Mouse (Mus musculus): ENCODE results near the gene Ak8.

Gene Ak8

GRCm38 (mm10) chr2:28730676-28731075 is 30.7 kb downstream of the Ak8 start:
- DNase-seq (ENCODE audit: low spot score in 2 of 2), result no peak

DNA sequence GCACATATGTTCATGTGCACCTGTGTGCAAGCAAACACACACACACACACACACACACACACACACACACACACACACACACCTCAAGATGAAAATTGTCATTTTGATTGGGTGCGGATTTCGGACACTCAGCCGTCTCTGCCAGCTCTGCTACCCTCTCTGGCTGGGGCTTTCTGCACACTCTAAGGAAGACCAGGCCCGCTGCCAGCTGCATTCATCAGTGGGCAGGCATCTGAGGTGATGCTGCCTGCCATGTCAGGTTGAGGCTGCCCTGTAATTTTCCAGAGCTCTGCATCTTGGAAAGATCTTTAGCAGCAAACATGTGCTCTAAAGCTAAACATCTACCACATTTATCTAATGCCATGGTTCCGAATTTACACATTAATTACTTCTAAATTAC is 37.1 kb downstream of the Ak8 start:
- no peak for DNase-seq (ENCODE audit: low spot score in 2 of 2)

- DNase-seq (ENCODE audit: low spot score in 2 of 2), result no peak
These were observed 40.2 kb downstream of the Ak8 start for GRCm38 (mm10) chr2:28740159-28740558.

- DNase-seq (ENCODE audit: low spot score in 2 of 2), result no peak
These were observed 42.7 kb downstream of the Ak8 start for GRCm38 (mm10) chr2:28742701-28743100.

DNA sequence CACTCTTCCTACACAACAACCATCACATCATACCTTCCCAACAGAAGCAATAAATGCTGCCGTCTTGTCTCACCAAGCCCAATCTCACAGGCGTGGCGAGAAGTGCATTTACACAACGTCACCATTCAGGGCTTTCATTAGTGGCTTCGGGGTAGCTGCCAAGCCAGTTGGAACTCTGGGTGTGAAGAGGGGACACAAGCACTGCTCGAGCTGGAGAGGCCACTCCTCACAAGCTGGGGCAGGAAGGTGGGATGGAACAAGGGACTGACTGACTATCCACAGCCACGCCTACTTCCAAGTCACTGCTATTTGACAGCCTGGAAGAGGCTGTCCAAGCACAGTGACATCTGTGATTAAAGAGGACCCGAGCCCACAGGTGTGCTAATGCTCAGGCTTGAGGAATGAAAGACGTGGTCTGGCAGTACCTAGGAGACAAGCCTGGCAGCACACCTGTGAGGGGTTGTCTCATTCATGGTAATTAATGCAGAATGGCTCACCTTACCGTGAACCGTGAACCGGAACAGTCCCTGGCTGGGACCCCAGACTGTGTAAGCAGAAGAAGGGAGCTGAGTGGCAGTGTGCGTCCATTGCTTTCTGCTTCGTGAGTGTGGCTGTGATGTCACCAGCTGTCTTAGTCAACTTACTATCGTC is 46.8 kb downstream of the Ak8 start:
- no peak for DNase-seq (ENCODE audit: low spot score in 2 of 2)

DNA sequence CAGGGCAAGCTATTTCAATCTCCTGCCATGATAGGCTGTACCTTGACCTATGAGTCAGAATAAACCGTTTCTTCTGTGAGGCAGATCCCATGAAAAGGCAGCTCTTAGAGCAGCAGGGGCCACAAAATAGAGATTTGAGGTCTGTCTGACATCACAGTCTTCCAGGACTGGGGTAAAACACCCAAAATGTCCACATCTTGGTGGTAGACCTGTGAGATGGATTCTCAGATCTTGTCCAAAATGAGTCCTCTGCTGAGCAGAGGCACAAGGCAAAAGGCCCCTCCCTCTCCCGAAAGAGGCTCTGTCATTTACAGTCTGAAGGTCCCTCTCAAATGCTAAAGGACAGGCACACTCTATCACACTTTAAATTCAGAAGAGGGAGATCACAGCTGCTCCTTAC is 47.7 kb downstream of the Ak8 start:
- DNase-seq (ENCODE audit: low spot score in 2 of 2), result no peak

DNA sequence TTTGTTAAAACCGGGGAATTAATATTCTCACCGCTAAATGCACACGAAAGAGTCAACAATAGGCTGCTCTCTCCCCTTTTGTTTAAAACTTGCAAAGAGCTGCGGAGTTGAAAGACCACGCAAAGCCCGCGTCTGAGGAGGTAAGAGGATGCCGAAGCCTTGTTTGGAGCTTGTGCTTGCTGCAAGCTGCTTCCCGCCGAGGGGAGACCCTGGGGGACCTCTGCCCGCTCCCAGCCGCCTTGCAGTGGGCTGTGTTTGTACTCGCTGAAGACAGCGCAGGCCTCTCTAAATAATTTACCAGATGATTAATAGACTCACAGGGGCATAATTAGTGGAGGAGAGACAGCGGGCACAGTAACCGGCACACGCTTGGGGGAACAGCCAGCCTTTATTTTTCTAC is 51.2 kb downstream of the Ak8 start:
- DNase-seq (ENCODE audit: low spot score in 2 of 2), result no peak

GRCm38 (mm10) chr2:28751658-28752057 is 51.7 kb downstream of the Ak8 start:
- DNase-seq (ENCODE audit: low spot score in 2 of 2), result no peak

DNA sequence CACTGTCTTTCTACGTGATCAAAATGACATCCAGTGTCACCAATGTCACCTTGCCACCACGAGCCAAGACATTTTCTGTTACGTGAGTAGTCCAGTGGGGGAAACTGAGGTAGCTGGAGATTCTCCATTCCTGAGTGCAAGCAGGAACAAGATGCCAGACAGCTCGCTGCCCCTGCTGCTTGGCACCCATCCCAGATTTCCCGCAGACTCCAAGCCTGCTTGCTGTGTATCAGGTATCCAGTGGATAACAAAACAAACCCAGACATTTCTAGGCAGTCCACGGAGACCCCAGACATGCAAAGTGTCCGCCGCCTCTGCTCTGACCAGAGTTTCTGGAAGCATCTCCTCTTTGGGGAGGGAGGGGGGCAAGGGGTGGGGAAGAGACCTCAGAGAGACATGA is 52.4 kb downstream of the Ak8 start:
- DNase-seq (ENCODE audit: low spot score in 2 of 2), result no peak

DNA sequence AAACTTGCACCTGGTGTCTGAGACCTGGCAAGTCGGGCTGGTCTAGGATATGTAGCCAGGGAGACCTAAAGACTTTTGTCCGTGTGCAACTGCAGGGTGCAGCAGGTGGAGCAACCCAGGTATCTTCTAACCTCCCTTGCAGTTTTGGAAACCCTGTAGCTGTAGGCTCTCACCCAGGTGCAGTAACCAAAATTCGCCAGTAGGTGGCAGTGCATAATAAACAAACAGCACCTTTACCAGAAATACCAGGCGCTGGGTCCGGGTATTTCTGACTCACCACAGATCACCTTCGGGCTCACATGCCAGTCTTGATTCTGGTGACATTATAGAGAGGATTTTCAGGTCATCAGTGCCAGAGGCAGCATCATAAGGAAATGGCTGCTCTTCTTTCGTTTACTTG is 55.5 kb downstream of the Ak8 start:
- DNase-seq (ENCODE audit: low spot score in 2 of 2), result peak; percentile 60

GRCm38 (mm10) chr2:28756201-28756600 is 56.2 kb downstream of the Ak8 start:
- DNase-seq (ENCODE audit: low spot score in 2 of 2), result no peak

DNA sequence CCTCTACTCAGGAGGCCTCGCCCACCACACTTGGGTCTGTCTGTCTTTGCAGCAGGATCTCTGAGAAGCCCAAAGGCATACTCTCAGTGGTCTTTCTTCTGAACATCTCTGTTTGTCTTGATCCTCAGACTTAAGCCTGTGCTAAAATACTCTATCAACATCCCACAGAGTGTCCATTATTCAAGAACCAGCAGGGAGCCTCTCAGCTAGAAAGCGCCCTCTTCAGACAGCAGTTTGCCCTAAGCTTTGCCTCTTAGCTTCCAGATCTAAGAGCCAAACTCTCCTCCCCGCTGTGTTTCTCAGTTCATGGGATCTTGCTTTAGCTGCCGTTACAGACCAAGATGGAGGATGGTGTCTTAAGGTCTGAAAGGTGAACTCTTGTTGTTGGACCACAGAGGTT is 59.5 kb downstream of the Ak8 start:
- DNase-seq (ENCODE audit: low spot score in 2 of 2), result no peak

DNA sequence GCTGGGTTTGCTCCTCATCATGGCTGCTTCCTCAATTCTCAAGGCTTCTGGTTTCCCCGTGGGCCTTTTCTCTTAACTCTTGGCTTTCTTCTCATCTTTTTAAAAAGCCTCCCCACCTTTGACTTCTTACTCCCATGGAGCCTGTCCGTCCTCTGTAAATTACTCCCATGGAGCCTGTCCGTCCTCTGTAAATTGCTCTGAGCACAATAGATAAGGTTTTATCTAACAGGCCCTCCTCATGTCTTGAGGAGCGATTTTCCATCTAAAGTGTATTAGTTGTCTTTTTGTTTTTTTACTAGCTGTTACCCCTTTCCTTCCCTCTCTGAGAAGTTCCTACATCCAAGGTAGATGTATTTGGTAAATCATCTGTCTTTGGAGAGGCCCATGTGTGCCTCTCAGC is 66.6 kb downstream of the Ak8 start:
- no peak for DNase-seq (ENCODE audit: low spot score in 2 of 2)

DNA sequence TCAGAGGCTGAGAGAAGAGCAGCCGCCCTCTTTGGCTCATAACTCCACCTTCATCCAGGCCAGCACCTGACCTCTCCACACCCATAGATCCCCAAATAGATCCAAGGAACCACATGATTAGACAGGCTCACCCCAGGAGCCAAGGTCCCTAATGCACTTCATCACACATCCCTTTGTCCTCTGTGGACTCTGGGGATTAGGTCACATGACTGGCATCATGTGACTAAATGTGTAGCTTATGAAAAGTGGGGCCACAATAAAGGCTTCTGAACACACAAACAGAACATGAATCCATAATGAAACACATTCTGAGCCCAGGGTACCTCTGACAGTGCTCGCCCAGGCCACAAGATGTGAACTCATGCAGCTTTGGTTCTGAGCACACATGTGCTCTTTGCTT is 67.1 kb downstream of the Ak8 start:
- no peak for DNase-seq (ENCODE audit: low spot score in 2 of 2)

GRCm38 (mm10) chr2:28770697-28771096 is 70.7 kb downstream of the Ak8 start:
- no peak for DNase-seq (ENCODE audit: low spot score in 2 of 2)

DNA sequence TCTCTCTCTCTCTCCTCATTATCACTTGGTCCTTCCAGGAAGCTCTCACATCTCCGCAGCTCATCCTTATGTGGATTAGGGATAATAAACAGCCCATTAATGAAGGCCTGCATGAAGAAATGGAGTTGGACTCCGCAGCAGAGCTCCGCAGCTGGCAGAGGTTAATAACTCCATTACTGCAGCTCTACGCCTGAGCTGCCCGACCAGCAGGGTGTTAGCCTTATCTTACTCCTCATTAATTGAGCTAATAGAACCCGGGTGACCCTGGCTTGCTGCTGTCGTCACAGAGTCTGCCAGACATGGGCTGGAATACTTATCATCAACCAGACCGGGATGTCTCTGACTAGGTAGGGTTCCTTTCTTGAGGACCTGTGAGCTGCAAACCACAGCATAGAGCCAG is 74.1 kb downstream of the Ak8 start:
- DNase-seq (ENCODE audit: low spot score in 2 of 2), result no peak

GRCm38 (mm10) chr2:28776728-28777127 is 76.8 kb downstream of the Ak8 start:
- no peak for DNase-seq (ENCODE audit: low spot score in 2 of 2)

DNA sequence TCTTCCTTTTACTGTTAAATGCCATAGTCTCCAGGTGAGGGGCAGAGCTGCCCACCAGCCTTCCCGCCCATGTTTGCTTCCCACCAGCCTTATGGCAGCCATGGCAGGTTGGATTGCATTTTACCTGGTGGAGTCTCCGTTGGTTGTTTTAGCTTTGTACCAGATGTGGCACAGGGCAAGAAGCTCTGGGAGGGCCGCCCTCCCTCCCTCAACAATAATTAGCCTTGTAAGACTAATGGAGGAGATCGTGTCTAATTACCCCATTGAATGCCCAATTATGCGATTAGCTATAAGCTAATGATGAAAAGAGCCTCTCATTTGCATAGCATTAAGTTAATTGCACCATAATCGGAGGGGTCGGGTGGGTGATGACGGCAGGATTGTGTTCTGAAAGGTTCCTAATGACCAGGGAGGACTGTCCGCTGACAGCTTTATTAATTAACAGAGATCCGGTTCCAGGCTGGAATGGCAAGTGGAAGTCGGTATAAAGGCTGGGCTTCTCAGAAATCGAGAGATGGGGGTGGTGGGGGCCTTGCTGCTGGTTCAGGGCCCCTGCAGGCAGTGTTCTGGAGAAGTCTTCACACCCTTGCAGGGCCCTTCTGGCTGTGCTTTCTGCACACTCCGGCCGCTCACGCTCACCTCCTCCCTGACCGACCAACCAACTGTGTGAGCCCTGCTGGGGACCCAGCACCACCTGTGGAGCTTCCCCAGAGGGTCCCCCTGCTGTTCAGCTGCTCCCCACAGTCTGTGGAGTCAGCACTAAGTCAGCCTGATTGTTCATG is 80.2 kb downstream of the Ak8 start:
- no peak for DNase-seq (ENCODE audit: low spot score in 2 of 2)

- no peak for DNase-seq (ENCODE audit: low spot score in 2 of 2)
These were observed 81.3 kb downstream of the Ak8 start for GRCm38 (mm10) chr2:28781310-28781709.

DNA sequence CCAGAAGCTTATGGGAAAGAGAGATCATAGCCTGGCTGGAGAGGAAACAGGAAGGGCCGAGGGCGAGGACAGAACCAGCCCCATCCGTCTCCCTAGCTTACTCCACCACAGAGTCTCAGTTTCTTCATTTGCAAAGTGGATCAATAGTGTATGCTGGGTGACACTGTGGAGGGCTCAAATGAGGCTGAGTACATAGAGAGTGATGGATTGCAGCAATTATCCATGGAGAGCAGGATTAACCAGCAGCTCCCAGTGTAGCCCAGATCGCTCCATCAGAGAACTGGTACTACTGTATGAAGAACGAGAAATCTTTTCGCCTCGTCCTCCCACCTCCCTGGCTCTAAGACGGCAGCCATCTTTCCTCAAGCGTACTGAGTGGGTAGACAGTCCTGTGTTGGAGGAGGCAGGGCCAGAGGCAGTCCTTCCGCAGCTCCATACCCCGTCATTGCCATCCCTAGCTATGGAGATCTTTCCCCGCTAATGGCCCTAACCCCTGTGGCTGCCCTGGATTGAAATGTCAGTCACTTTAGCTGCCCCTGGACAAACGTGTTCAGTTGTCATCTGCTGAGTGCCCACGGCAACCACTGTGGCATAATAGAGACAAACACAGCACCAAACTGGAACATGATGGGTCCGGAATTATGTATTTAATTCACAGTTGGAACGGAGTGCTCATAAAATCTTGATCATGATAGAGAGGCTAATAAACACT is 86.5 kb downstream of the Ak8 start:
- DNase-seq (ENCODE audit: low spot score in 2 of 2), result no peak

DNA sequence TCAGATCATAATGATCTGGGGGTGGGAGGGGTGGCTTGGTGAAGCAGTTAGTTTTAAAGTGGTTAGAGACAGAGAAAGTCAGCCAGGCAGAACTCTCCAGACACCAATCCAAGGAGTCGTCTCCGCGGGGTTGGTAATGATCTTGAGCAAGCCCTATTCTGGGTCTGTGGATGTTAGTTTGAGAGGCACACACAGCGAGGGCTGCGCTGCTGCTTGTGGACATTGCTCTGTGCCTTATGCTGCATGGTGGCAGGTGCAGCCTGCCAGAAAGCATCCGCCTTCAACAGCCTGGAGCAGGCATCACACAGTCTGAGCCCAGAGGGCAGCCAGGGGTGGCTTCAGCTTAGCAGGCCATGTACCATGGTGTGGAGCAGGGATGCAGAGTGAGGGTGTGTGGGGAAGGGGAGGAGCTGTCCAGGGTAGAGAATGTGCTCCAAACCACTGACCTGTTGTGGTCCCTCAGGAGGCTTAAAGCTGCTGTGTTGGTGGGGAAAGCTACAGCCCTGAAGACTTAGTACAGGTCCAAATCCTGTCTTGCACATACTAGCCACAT is 87.2 kb downstream of the Ak8 start:
- DNase-seq (ENCODE audit: low spot score in 2 of 2), result no peak

GRCm38 (mm10) chr2:28792931-28793610 is 93.1 kb downstream of the Ak8 start:
- DNase-seq (ENCODE audit: low spot score in 2 of 2), result no peak

Measured in right cerebral cortex, postnatal 36 days (tissue).